Mouse (Mus musculus): ENCODE results near the gene Mga. TPM values are rescaled to one million over a fixed set of nuclear protein-coding genes. Genes with fewer than 3 reads are reported as not detected.
A peak's percentile ranks its signal among the peaks of the same experiment; 100 is the strongest.

The Mga gene
- total and polyA plus RNA-seq, 3 experiments = 21.8 to 37.5 (median 30.1) TPM

DNA sequence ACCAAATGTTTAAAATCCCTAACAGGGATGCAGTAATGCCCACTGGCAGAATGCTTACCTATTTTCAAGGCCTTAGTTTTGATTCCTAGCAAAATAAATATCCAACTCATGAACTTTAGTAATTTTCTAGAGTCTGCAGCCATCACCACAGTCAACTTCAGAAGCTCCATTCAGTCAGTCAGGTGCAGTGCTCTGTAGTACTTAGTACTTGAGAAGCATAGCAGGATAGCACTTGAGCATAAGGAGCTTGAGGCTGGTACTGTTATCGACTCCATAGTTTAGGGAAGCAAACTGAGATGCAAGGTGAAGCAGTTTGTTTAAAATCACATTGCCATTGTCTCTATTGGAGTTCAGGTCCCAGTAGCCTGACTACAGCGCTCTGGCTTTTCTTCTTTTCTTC lies 102.7 kb downstream of the Mga start:
- no peaks in the 10 kb centered on the region for H3K9me3 ChIP-seq (replicated peaks; ENCODE audit: low read length)
- peaks cover 0 to 30% of the 10 kb centered on the region in 2 experiments for H3K36me3 ChIP-seq (replicated peaks in 1 of 2; ENCODE audit: control insufficient read depth in 1 of 2, insufficient read depth in 1 of 2, low read length in 1 of 2)
- dilution Hi-C loops (cut with MboI; ENCODE audit: extremely low pct_ligation_motif_present, extremely low pct_unique_long_range_greater_than_20kb, low sequenced_read_pairs) (no loop called here), in situ Hi-C loops (cut with MboI; ENCODE audit: low pct_ligation_motif_present, low pct_unique_long_range_greater_than_20kb, low sequenced_read_pairs) (no loop called here)
- no peak overlapping the region for H3K4me2 ChIP-seq (ENCODE audit: insufficient read depth, low read depth, poor library complexity, severe bottlenecking)
- no peak for DNase-seq (ENCODE audit: extremely low read depth)
- H3K27me3 ChIP-seq (replicated peaks) = no peaks in the 10 kb centered on the region
- H3K4me3 ChIP-seq (replicated peaks in 1 of 3; ENCODE audit: low read depth in 2 of 3, low read length in 2 of 3, poor library complexity in 1 of 3) = no peak overlapping the region
- no peaks in the 10 kb centered on the region for H3K79me2 ChIP-seq (replicated peaks; ENCODE audit: control insufficient read depth, extremely low read depth, insufficient read depth, poor library complexity, severe bottlenecking)
- no peak overlapping the region for H3K9ac ChIP-seq (ENCODE audit: insufficient read depth, low read depth)
- H3K27ac ChIP-seq (ENCODE audit: insufficient read depth, low read depth) = no peak overlapping the region
- H3K4me1 ChIP-seq (ENCODE audit: control insufficient read depth in 1 of 2, insufficient read depth in 2 of 2) = peaks cover 17 to 35% of the 10 kb centered on the region in 2 experiments
- no peak for TF ChIP-seq SIN3A (IDR thresholded peaks at IDR 0.05; ENCODE audit: low read length)
- no peak for TF ChIP-seq TBP (conservative IDR thresholded peaks at IDR 0.05; ENCODE audit: low read depth, low read length)
- TF ChIP-seq JUND (conservative IDR thresholded peaks at IDR 0.05; ENCODE audit: low read depth, low read length) = no peak
- TF ChIP-seq TCF12 (IDR thresholded peaks at IDR 0.05; ENCODE audit: low read depth, low read length) = no peak
- TF ChIP-seq NRF1 (IDR thresholded peaks at IDR 0.05; ENCODE audit: low read depth, low read length) = no peak
- no peak for TF ChIP-seq KAT2A (IDR thresholded peaks at IDR 0.05; ENCODE audit: insufficient replicate concordance, low read length)
- TF ChIP-seq USF1 (IDR thresholded peaks at IDR 0.05; ENCODE audit: low read depth, low read length) = no peak
- TF ChIP-seq POLR2A (IDR thresholded peaks at IDR 0.05; ENCODE audit: low read depth, low read length) = no peak
- TF ChIP-seq ZNF384 (IDR thresholded peaks at IDR 0.05; ENCODE audit: low read depth, low read length) = no peak
- no peak for TF ChIP-seq UBTF (IDR thresholded peaks at IDR 0.05; ENCODE audit: low read depth, low read length)
- TF ChIP-seq BHLHE40 (IDR thresholded peaks at IDR 0.05; ENCODE audit: low read depth, low read length) = no peak

DNA sequence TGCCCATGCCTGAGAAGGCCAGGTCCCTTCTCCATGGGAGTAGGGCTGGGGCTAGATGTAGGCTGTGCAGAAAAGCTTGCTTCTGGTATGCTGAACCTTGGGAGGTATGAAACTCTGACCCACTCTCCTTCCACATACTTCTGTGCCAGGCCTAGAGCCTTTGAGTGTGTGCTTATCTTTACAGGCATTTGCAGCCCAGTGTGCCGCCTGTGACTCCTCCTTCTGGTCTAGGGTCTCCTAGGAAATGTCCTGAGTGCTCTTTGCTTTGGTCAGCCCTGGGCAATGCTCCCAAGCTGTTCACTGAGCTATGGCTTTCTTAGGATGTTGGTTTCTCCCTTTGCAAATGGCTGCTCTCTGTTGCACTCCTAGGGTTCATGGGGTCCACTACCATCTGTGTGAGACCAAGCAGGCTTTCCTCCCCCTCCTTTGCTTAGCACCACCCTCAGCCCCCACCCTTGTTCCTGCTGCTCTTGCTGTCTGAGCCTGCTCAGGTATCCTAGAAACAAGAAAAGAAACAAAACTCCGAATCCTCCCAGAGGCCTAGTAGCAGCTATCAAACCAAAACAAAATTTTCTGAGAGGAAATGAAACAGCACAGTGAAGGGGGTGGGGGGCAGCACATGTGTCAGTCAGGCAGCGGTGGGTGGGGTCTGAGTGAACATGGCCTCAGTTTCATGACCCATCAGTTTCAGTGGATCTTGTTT lies 104.0 kb downstream of the Mga start:
- Histone ChIP-seq H3K9me3 (replicated peaks; ENCODE audit: low read length) (no peaks in the 10 kb centered on the region), H3K4me1 (ENCODE audit: control insufficient read depth in 1 of 2, insufficient read depth in 2 of 2) (peaks cover 10 to 22% of the 10 kb centered on the region in 2 experiments; a peak in 3 of 4 replicates), H3K27me3 (replicated peaks) (no peaks in the 10 kb centered on the region), H3K27ac (ENCODE audit: insufficient read depth, low read depth) (no peak overlapping the region), H3K4me3 (replicated peaks in 1 of 3; ENCODE audit: low read depth in 2 of 3, low read length in 2 of 3, poor library complexity in 1 of 3) (no peak overlapping the region), H3K9ac (ENCODE audit: insufficient read depth, low read depth) (no peak overlapping the region), H3K4me2 (ENCODE audit: insufficient read depth, low read depth, poor library complexity, severe bottlenecking) (no peak overlapping the region), H3K79me2 (replicated peaks; ENCODE audit: control insufficient read depth, extremely low read depth, insufficient read depth, poor library complexity, severe bottlenecking) (no peaks in the 10 kb centered on the region), H3K36me3 (replicated peaks in 1 of 2; ENCODE audit: control insufficient read depth in 1 of 2, insufficient read depth in 1 of 2, low read length in 1 of 2) (peaks cover 0 to 31% of the 10 kb centered on the region in 2 experiments)
- TF ChIP-seq SMC3 (IDR thresholded peaks at IDR 0.05; ENCODE audit: low read depth, low read length) (no peak), POLR2AphosphoS2 (IDR thresholded peaks at IDR 0.05; ENCODE audit: low read depth, low read length) (no peak), BHLHE40 (IDR thresholded peaks at IDR 0.05; ENCODE audit: low read depth, low read length) (no peak), TBP (conservative IDR thresholded peaks at IDR 0.05; ENCODE audit: low read depth, low read length) (no peak), JUN (IDR thresholded peaks at IDR 0.05; ENCODE audit: insufficient read depth, low read depth, low read length) (no peak), NRF1 (IDR thresholded peaks at IDR 0.05; ENCODE audit: low read depth, low read length) (no peak), RAD21 (IDR thresholded peaks at IDR 0.05; ENCODE audit: low read depth, low read length) (no peak)
- dilution Hi-C loops (cut with MboI; ENCODE audit: extremely low pct_ligation_motif_present, extremely low pct_unique_long_range_greater_than_20kb, low sequenced_read_pairs) (no loop called here), in situ Hi-C loops (cut with MboI; ENCODE audit: low pct_ligation_motif_present, low pct_unique_long_range_greater_than_20kb, low sequenced_read_pairs) (no loop called here)
- DNase-seq (ENCODE audit: extremely low read depth) = peak; percentile 23
